ENCODE assay signal across 8 mouse cellular contexts in genomic region chr11:105291681-105292123, GRCm38 (mm10). TPM values are rescaled to one million over a fixed set of nuclear protein-coding genes. Genes with fewer than 3 reads are reported as not detected.
A peak's percentile ranks its signal among the peaks of the same experiment; 100 is the strongest.
DNase-seq lines count a peak whose midpoint lies in the region; ATAC-seq and TF ChIP-seq lines count a peak whose summit lies in the region.

No protein-coding gene starts in this region.

- H3K9ac ChIP-seq in embryonic facial prominence, embryonic 12.5 days, result peak overlapping the region; percentile 78
- 0 out of 2 replicates have a peak overlapping the region, but pooled peaks have one; percentile 66 for H3K9ac ChIP-seq in heart, embryonic 15.5 days
- H3K9ac ChIP-seq in limb, embryonic 15.5 days, result peak overlapping the region; percentile 90

- ATAC-seq in embryonic facial prominence, embryonic 12.5 days (ENCODE audit: insufficient number of reproducible peaks, insufficient read depth, low FRiP score, low TSS enrichment), result no peak
- no peak for ATAC-seq in heart, embryonic 15.5 days (replicated peaks; ENCODE audit: insufficient number of reproducible peaks, insufficient read depth, low FRiP score, low read depth)
- no peak for ATAC-seq in limb, embryonic 15.5 days (ENCODE audit: insufficient number of reproducible peaks, low FRiP score, low TSS enrichment, low read depth)
- ATAC-seq in erythroblast, adult 5-6 weeks (replicated peaks; ENCODE audit: low FRiP score, poor library complexity, severe bottlenecking), result no peak

- H3K36me3 ChIP-seq in embryonic facial prominence, embryonic 12.5 days, result peaks cover 11% of the 10 kb centered on the region
- 0 out of 2 replicates have a peak, but pooled peaks cover 3% of the 10 kb centered on the region for H3K36me3 ChIP-seq in heart, embryonic 15.5 days
- H3K36me3 ChIP-seq in limb, embryonic 15.5 days, result peaks cover 22% of the 10 kb centered on the region; the same call in 1 of the 2 replicates

- H3K4me2 ChIP-seq in embryonic facial prominence, embryonic 12.5 days (replicated peaks), result peak overlapping the region; percentile 88
- peak overlapping the region; percentile 97 for H3K4me2 ChIP-seq in heart, embryonic 15.5 days
- H3K4me2 ChIP-seq in limb, embryonic 15.5 days, result peak overlapping the region; percentile 72

- no peaks in the 10 kb centered on the region for H3K27me3 ChIP-seq in embryonic facial prominence, embryonic 12.5 days
- peaks cover 13% of the 10 kb centered on the region for H3K27me3 ChIP-seq in heart, embryonic 15.5 days
- no peaks in the 10 kb centered on the region for H3K27me3 ChIP-seq in limb, embryonic 15.5 days

- H3K4me3 ChIP-seq in embryonic facial prominence, embryonic 12.5 days, result peak overlapping the region; percentile 65
- H3K4me3 ChIP-seq in heart, embryonic 15.5 days, result peak overlapping the region; percentile 68
- peak overlapping the region; percentile 88 for H3K4me3 ChIP-seq in limb, embryonic 15.5 days
- peak overlapping the region; percentile 52 for H3K4me3 ChIP-seq in olfactory bulb, adult 2 months (ENCODE audit: insufficient read depth, low read depth, low read length)

- H3K27ac ChIP-seq in embryonic facial prominence, embryonic 12.5 days, result peak overlapping the region; percentile 98
- peak overlapping the region; percentile 83 for H3K27ac ChIP-seq in heart, embryonic 15.5 days
- peak overlapping the region; percentile 98 for H3K27ac ChIP-seq in limb, embryonic 15.5 days
- H3K27ac ChIP-seq in olfactory bulb, adult 2 months (ENCODE audit: insufficient read depth, low read depth, low read length), result no peak overlapping the region

- TF ChIP-seq POLR2A in olfactory bulb, adult 2 months (IDR thresholded peaks at IDR 0.05; ENCODE audit: insufficient read depth, low read depth, low read length), result no peak

- 1% methylated on average over 10 of the region's 10 CpGs for WGBS in embryonic facial prominence, embryonic 12.5 days
- WGBS in heart, embryonic 15.5 days, result 14% methylated on average over 10 of the region's 10 CpGs
- WGBS in limb, embryonic 15.5 days, result 4% methylated on average over 10 of the region's 10 CpGs
- 15% methylated on average over 10 of the region's 10 CpGs for WGBS in olfactory bulb, adult 2 months

- H3K4me1 ChIP-seq in embryonic facial prominence, embryonic 12.5 days, result peaks cover 30% of the 10 kb centered on the region
- H3K4me1 ChIP-seq in heart, embryonic 15.5 days (replicated peaks), result peaks cover 35% of the 10 kb centered on the region
- peaks cover 57% of the 10 kb centered on the region for H3K4me1 ChIP-seq in limb, embryonic 15.5 days
- H3K4me1 ChIP-seq in olfactory bulb, adult 2 months (ENCODE audit: control insufficient read depth, insufficient read depth, low read length), result peaks cover 18% of the 10 kb centered on the region

- peak; percentile 62 for DNase-seq in gastrocnemius, adult 18-20 months (ENCODE audit: low spot score)
- DNase-seq in gastrocnemius, postnatal 10 days, result no peak
- DNase-seq in left cerebral cortex, adult 8-10 months (ENCODE audit: low spot score in 2 of 2), result no peak

- no peaks in the 10 kb centered on the region for H3K9me3 ChIP-seq in embryonic facial prominence, embryonic 12.5 days
- H3K9me3 ChIP-seq in heart, embryonic 15.5 days (replicated peaks), result no peaks in the 10 kb centered on the region
- H3K9me3 ChIP-seq in limb, embryonic 15.5 days, result no peaks in the 10 kb centered on the region

- TF ChIP-seq CTCF in olfactory bulb, adult 2 months (IDR thresholded peaks at IDR 0.05; ENCODE audit: insufficient read depth, low read depth, low read length), result no peak

RNA-seq across cellular contexts. Expression of gene Mrc2, which starts 0.7 kb away (rescaled TPM):
- total RNA-seq in gastrocnemius, adult 18-20 months (2021), result 1 to 10 TPM; 7.5 to 8.5 TPM
- 10 to 100 TPM; 42.2 to 70.8 TPM for total RNA-seq in gastrocnemius, postnatal 10 days (2021)
- 35.3 and 38.5 TPM in 2 replicates for polyA plus RNA-seq in embryonic facial prominence, embryonic 12.5 days (2016; fragmentation: Nextera tagmentation; extraction: Ambion mirVana)
- 8.0 and 11.7 TPM in 2 replicates for polyA plus RNA-seq in heart, embryonic 15.5 days (2015; fragmentation: Nextera tagmentation; extraction: Ambion mirVana)
- 31.0 and 33.6 TPM in 2 replicates for polyA plus RNA-seq in limb, embryonic 15.5 days (2015; fragmentation: Nextera tagmentation; extraction: Ambion mirVana)
- not detected in 2 replicates for polyA plus RNA-seq in olfactory bulb, adult 2 months (2012; ENCODE audit: insufficient read depth, insufficient read length, low replicate concordance, missing spikeins)
- total RNA-seq in erythroblast, adult 5-6 weeks (2015; ENCODE audit: low replicate concordance), result 0.63 TPM in 1 of 2 replicates, not detected in the other
- total RNA-seq in erythroblast, adult 5-6 weeks (2017; ENCODE audit: low replicate concordance), result not detected in 2 replicates
- total RNA-seq in left cerebral cortex, adult 8-10 months (2022), result 10 to 100 TPM in 1 of 4 experiments, 1 to 10 TPM in 3; 8.1 to 13.8 (median 9.4) TPM

Comparison
In these comparisons a context has a peak if more than half of its experiments do, and no peak if none do; other contexts are left out.
1. RNA of gene Mrc2, which starts 0.7 kb away (total RNA-seq): 42.2 to 70.8 TPM in gastrocnemius, postnatal 10 days, 8.1 to 13.8 TPM in left cerebral cortex, adult 8-10 months and 7.5 to 8.5 TPM in gastrocnemius, adult 18-20 months; 0.63 TPM in erythroblast, adult 5-6 weeks; every median in the first group is over 4 times any median in the second.
2. Peak in every context shown above with its lines, with median percentiles within 50 percentile points of each other: H3K4me2 ChIP-seq, H3K4me3 ChIP-seq and H3K9ac ChIP-seq.